Mouse (Mus musculus): ENCODE data around the gene Pask. TPM values are rescaled to one million over a fixed set of nuclear protein-coding genes. Genes with fewer than 3 reads are reported as not detected.

Gene Pask
- polyA plus RNA-seq (2021; fragmentation: Nextera tagmentation): 0.18 and 0.36 TPM in 2 replicates
- long read RNA-seq, experiment 1, partial matches to known transcripts: 0 of 1 reads
- long read RNA-seq, experiment 1, other reads (novel, unspliced or antisense): 0 of 1 reads
- long read RNA-seq, experiment 2, partial matches to known transcripts: 1 of 3 reads
- long read RNA-seq, experiment 2, other reads (novel, unspliced or antisense): 2 of 3 reads

DNA sequence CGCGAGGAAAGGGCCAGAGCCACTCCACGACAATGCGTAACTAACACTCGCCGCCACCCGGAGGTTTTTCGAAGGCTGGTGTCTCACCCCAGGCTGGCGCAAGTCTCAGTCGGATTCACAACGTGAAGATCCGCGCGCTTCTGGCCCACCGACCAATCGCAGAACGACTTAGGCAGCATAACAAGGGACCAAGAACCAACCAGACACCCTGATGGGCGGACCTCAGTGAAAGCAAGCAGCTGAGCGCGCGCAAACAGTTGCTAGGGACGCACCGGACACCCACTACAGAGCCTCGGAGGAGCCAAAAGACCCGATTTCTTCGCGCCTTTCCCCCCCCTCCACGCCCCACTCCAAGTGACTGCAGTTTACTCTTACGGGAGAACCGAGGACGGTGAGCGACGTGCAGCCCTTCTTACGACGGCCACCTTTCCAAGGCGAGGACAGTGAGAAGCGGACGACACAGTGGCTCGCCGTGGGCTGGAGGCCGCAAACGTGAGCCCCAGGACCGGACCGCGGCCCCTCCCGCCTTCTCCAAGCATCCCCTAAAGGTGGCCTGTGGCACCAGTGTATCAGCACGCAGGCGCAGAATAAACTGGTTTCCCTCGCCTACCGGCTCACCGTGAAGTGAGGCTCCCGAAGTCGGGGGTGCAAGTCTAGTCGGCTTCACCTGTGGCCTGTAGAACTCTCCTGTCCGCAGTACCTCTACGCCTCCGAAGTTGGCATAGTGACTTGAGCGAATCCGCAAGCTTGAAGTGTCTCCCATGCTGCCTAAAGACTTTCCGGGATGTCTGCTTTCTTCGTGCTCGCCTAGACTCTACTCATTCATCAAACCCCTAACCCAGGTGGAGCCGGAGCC, at the start of gene Pask, which contains the start of gene Ppp1r7:
Gene Pask (minus strand): TSS at position 835 of the 856 bp plus-strand sequence.
Gene Ppp1r7 (plus strand): TSS at position 207 of the 856 bp plus-strand sequence.

DNA sequence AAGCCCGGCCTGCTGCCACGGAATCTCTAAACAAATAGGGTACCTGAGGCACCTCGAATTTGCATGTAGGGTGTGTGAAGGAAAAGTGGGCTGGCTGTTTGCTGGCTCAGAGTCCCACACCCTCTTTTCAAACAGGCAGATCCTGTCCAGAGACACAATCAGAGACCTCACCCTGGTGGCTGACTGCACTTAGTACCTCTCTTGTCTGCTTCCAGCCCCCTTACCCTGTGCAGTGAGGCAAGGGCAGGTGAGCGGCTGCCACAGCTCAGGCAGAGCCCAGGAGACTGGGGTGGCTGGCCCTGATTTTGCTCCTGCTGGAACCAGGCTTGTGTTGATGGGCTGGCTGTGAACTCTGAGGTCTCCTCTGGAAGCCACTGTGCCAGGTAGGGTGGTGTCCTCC, 30.4 kb upstream of the Pask start, which contains the start of gene Ano7:
Gene Ano7 (plus strand): TSS at position 266 of the 400 bp plus-strand sequence.

DNA sequence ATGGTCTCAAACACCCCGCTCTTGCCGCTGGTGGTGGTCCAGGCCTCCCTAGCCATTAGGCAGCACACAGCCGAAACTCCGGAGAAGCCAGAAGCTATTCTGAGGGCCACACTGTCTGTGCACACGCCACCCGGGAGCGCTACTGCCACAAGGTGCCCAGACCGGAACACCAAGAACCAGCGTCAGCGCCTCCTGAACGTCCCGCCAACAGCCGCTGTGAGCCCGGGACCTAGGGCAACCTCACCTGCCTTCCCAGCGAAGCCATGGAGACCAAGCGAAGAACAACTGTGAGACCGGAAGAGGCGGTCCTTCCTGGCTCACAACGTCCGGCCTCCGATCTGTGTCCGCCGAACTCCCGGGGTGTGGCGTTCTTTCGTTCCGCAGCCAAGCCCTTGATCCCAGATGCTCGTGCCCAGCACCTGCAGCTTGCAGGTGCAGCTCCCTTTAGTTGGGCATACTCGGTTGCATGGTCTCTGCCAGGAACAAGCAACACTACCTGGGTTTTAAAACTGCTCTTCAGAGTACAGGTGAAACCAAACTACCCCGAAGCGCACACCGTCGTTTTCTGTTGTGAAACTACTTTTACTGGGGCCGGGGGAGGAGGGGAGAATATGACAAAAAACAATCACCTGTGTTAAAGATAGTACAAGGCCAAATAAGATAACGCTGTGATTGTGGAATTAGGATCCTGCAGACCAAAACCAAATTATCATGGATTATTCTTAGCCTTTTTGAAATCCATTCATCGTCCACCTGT, 37.5 kb downstream of the Pask start, which contains the start of gene Mterf4:
Gene Mterf4 (minus strand): TSS at position 335 of the 757 bp plus-strand sequence.

Small RNA genes within 50 kb of the gene (microRNA-seq; reads per million reads assigned to microRNA genes)
- gene Mir6345 (not detected), gene Mir6901 (1.1 reads per million), gene Mir6902 (not detected)

Other genes starting within 250 kb of the Pask start
- gene Kif1a, start 241.5 kb downstream of the Pask start, polyA plus RNA-seq (2021; fragmentation: Nextera tagmentation): 186 and 193 TPM in 2 replicates
- not detected in 2 replicates for gene Agxt, start 208.2 kb downstream of the Pask start, polyA plus RNA-seq (2021; fragmentation: Nextera tagmentation)
- gene 2310007B03Rik, start 182.5 kb downstream of the Pask start, polyA plus RNA-seq (2021; fragmentation: Nextera tagmentation): 0.09 and 0.35 TPM in 2 replicates
- 0.04 TPM in 2 replicates for gene Crocc2, start 174.8 kb downstream of the Pask start, polyA plus RNA-seq (2021; fragmentation: Nextera tagmentation)
- 2.0 and 2.5 TPM in 2 replicates for gene Sned1, start 107.6 kb downstream of the Pask start, polyA plus RNA-seq (2021; fragmentation: Nextera tagmentation)
- 16.3 and 16.8 TPM in 2 replicates for gene Mterf4, start 37.6 kb downstream of the Pask start, polyA plus RNA-seq (2021; fragmentation: Nextera tagmentation)
- 47.3 and 47.4 TPM in 2 replicates for gene Ppp1r7, start 628 bp downstream of the Pask start, polyA plus RNA-seq (2021; fragmentation: Nextera tagmentation)
- gene Ano7, start 30.4 kb upstream of the Pask start, polyA plus RNA-seq (2021; fragmentation: Nextera tagmentation): 0.29 and 0.33 TPM in 2 replicates
- gene Hdlbp, start 135.3 kb upstream of the Pask start, polyA plus RNA-seq (2021; fragmentation: Nextera tagmentation): 47.0 and 61.6 TPM in 2 replicates
- 4.0 and 4.5 TPM in 2 replicates for gene Farp2, start 168.6 kb upstream of the Pask start, polyA plus RNA-seq (2021; fragmentation: Nextera tagmentation)